Mouse (Mus musculus) midbrain, embryonic 13.5 days (tissue): Measurements from ENCODE around the gene Slc46a2. TPM values are rescaled to one million over a fixed set of nuclear protein-coding genes. Genes with fewer than 3 reads are reported as not detected.

Experiments
- ATAC-seq: fragments of 200-750 bp; cut with Nextera tagmentation; 2 replicates; pipeline ENCODE4 v1.8.0; 2017; ENCODE audit warnings: mild to moderate bottlenecking, moderate TSS enrichment, moderate library complexity
- H3K27ac ChIP-seq: fragments of 300-500 bp; sonication (generic); 2 replicates; pipeline ENCODE4 v1.5.1; 2015; ENCODE audit warnings: inconsistent platforms, mild to moderate bottlenecking, moderate library complexity
- H3K27me3 ChIP-seq: fragments of 300-500 bp; sonication (generic); 2 replicates; pipeline ENCODE4 v1.6.1; 2015; ENCODE audit warnings: mild to moderate bottlenecking, inconsistent platforms
- H3K36me3 ChIP-seq: fragments of 300-500 bp; sonication (generic); 2 replicates; pipeline ENCODE4 v1.6.1; 2015; ENCODE audit warnings: mild to moderate bottlenecking, inconsistent platforms
- H3K4me1 ChIP-seq: fragments of 300-500 bp; sonication (generic); replicated peaks from 2 replicates; pipeline ENCODE4 v1.6.1; 2015; ENCODE audit warnings: inconsistent platforms
- H3K4me2 ChIP-seq: fragments of 300-500 bp; sonication (generic); replicated peaks from 2 replicates; pipeline ENCODE4 v1.6.1; 2015; ENCODE audit warnings: moderate library complexity, mild to moderate bottlenecking, inconsistent platforms
- H3K4me3 ChIP-seq: fragments of 300-500 bp; sonication (generic); replicated peaks from 2 replicates; pipeline ENCODE4 v1.5.1; 2015; ENCODE audit warnings: mild to moderate bottlenecking, inconsistent platforms
- H3K9ac ChIP-seq: fragments of 300-500 bp; sonication (generic); replicated peaks from 2 replicates; pipeline ENCODE4 v1.6.1; 2015; ENCODE audit warnings: mild to moderate bottlenecking, inconsistent platforms
- H3K9me3 ChIP-seq: fragments of 300-500 bp; sonication (generic); 2 replicates; pipeline ENCODE4 v1.6.1; 2016; ENCODE audit warnings: mild to moderate bottlenecking, inconsistent platforms
- WGBS: fragments of 180-500 bp; shearing (Covaris S2); methylation state at CpG from one replicate; pipeline ENCODE4 v1.1.7; 2015; 5-methylcytosine and 5-hydroxymethylcytosine counted together
- polyA plus RNA-seq: library from polyadenylated mRNA; unstranded; fragments of >200 nt; fragmentation: Nextera tagmentation; extraction: Ambion mirVana; gene quantifications from 2 replicates; pipeline ENCODE4 v1.2.1, GENCODE M21; 2015

Gene Slc46a2
- polyA plus RNA-seq, 1 experiment from 2014 or later = not detected

GRCm38 (mm10) chr4:59887011-59887410 is 27.8 kb downstream of the Slc46a2 start:
- Histone ChIP-seq H3K27me3 (no peaks in the 10 kb centered on the region), H3K4me1 (no peaks in the 10 kb centered on the region), H3K27ac (no peak overlapping the region), H3K4me3 (no peak overlapping the region), H3K4me2 (no peak overlapping the region), H3K9me3 (no peaks in the 10 kb centered on the region), H3K36me3 (peaks cover 26% of the 10 kb centered on the region), H3K9ac (no peak overlapping the region)
- WGBS = 93% methylated on average over 5 of the region's 5 CpGs
- no peak for ATAC-seq

DNA sequence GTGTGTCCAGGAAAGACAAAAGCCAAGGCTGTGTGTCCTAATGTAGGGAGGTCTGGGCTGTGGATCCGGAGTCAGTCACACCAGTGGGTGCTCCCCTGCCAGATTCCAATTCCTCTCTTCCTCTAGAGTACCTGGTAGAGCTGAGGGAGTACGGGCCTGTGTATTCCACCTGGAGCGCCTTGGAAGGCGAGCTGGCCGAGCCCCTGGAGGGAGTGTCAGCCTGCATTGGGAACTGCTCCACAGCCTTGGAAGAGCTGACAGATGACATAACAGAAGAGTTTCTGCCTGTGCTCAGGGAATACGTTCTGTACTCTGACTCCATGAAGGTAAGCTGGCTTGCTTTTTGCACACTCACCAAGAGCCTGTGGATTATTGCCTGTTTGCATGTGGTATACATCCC is 28.6 kb downstream of the Slc46a2 start:
- Histone ChIP-seq H3K27me3 (no peaks in the 10 kb centered on the region), H3K4me1 (no peaks in the 10 kb centered on the region), H3K36me3 (peaks cover 30% of the 10 kb centered on the region), H3K4me3 (no peak overlapping the region), H3K9me3 (no peaks in the 10 kb centered on the region), H3K27ac (no peak overlapping the region), H3K4me2 (no peak overlapping the region), H3K9ac (no peak overlapping the region)
- ATAC-seq = no peak
- 92% methylated on average over 6 of the region's 6 CpGs for WGBS

DNA sequence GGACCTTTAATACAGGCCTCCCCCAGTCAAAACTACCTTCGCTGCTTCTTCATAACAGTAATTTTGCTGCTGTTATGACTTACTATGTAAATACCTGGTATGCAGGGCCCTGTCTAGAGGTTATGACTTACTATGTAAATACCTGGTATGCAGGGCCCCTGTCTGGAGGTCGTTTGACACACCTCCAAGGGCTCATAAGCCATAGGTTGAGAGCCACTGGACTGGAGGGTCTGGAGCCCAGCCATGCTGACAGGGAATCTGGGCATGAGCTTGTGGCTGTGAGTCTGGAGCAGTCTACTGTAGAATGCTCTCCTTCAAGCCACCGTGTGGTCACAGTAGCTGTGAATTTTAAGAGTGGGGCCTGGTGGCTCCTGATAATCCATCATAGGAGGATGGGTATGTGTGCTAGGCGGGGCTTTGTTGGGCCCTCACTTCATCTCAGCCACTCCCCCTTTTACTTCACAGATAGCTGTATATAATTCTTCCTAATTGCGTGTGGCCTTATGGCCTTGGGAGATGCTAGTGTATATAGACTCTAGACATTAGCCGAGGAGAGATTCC is 30.6 kb downstream of the Slc46a2 start:
- H3K27ac ChIP-seq = no peak overlapping the region
- H3K36me3 ChIP-seq = peaks cover 36% of the 10 kb centered on the region
- no peaks in the 10 kb centered on the region for H3K9me3 ChIP-seq
- H3K4me1 ChIP-seq = no peaks in the 10 kb centered on the region
- WGBS = 89% methylated on average over 6 of the region's 6 CpGs
- no peak overlapping the region for H3K4me2 ChIP-seq
- no peak for ATAC-seq
- H3K27me3 ChIP-seq = no peaks in the 10 kb centered on the region
- H3K9ac ChIP-seq = no peak overlapping the region
- no peak overlapping the region for H3K4me3 ChIP-seq

DNA sequence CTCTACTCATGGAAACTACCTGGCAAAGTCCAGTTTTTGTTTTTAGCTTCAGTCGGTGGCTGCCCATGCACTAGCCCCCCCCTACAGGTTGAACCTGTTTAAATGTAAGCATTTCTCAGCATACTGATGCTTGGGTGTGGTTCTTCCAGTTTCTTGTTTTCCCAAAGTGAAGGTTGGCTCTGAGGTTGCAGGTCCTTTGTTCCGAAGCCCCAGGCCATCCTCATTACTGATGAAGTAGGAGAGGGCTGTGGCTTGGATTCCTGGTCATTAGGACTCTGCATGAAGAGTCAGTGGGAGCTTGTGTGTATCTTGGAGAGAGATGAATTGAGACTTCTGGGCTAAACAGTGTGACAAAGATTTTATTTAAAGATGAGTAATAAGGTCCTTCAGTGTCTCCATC is 33.6 kb downstream of the Slc46a2 start:
- 91% methylated on average over 2 of the region's 2 CpGs for WGBS
- H3K27ac ChIP-seq = no peak overlapping the region
- H3K4me3 ChIP-seq = no peak overlapping the region
- H3K4me2 ChIP-seq = no peak overlapping the region
- ATAC-seq = no peak
- no peaks in the 10 kb centered on the region for H3K27me3 ChIP-seq
- H3K9ac ChIP-seq = no peak overlapping the region
- H3K4me1 ChIP-seq = no peaks in the 10 kb centered on the region
- H3K36me3 ChIP-seq = peaks cover 33% of the 10 kb centered on the region
- H3K9me3 ChIP-seq = no peaks in the 10 kb centered on the region

DNA sequence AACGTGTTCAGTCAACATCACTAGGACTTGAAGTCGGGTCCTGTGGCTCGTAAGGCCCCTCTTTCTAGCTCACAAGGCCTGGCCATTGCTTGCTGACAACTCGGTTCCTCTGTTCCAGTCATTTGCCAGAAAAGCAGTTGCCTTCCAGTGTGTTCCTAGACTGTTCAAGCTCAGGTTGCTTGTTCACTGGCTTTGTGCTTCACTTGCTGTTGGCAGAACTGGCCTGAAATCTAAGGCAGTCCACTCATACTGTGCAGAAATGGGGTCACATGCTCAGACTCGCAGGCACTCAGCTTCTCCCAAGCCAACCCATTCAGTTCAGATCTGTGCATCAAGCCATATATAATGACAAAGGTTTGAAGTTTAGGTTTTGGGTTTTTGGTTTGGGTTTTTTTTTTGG is 34.1 kb downstream of the Slc46a2 start:
- H3K4me2 ChIP-seq = no peak overlapping the region
- ATAC-seq = no peak
- peaks cover 31% of the 10 kb centered on the region for H3K36me3 ChIP-seq
- H3K4me3 ChIP-seq = no peak overlapping the region
- no peak overlapping the region for H3K27ac ChIP-seq
- H3K4me1 ChIP-seq = no peaks in the 10 kb centered on the region
- no peak overlapping the region for H3K9ac ChIP-seq
- 91% methylated on average over 5 of the region's 5 CpGs for WGBS
- no peaks in the 10 kb centered on the region for H3K9me3 ChIP-seq
- no peaks in the 10 kb centered on the region for H3K27me3 ChIP-seq

GRCm38 (mm10) chr4:59879444-59879843 is 35.4 kb downstream of the Slc46a2 start:
- Histone ChIP-seq H3K4me1 (no peaks in the 10 kb centered on the region), H3K9me3 (no peaks in the 10 kb centered on the region), H3K4me2 (no peak overlapping the region), H3K36me3 (peaks cover 21% of the 10 kb centered on the region), H3K4me3 (no peak overlapping the region), H3K27ac (no peak overlapping the region), H3K9ac (no peak overlapping the region), H3K27me3 (no peaks in the 10 kb centered on the region)
- ATAC-seq = no peak
- 82% methylated on average over 3 of the region's 3 CpGs for WGBS

DNA sequence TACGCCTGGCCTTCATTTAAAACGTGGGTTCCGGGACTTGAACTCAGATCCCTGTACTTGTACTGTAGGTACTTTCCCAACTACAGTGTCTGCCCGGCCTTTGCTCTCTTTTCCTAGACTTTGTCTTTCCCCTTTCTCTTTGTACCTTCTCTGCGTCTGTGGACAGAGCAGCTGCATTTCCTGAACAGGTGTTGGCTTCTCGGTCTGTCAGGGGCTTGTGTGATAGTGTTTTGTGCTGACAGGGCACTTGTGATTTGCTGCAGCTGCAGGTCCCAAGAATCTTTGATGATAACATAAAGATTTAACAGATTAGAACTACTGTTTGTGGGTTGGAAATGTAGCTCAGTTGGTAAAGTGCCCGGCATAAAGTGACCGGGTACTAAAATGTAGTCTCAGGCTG is 36.3 kb downstream of the Slc46a2 start:
- Histone ChIP-seq H3K27me3 (no peaks in the 10 kb centered on the region), H3K4me3 (no peak overlapping the region), H3K4me1 (0 out of 2 replicates have a peak, but pooled peaks cover 2% of the 10 kb centered on the region), H3K9ac (no peak overlapping the region), H3K27ac (no peak overlapping the region), H3K36me3 (peaks cover 21% of the 10 kb centered on the region), H3K9me3 (no peaks in the 10 kb centered on the region), H3K4me2 (no peak overlapping the region)
- no peak for ATAC-seq
- 94% methylated on average over 8 of the region's 8 CpGs for WGBS

DNA sequence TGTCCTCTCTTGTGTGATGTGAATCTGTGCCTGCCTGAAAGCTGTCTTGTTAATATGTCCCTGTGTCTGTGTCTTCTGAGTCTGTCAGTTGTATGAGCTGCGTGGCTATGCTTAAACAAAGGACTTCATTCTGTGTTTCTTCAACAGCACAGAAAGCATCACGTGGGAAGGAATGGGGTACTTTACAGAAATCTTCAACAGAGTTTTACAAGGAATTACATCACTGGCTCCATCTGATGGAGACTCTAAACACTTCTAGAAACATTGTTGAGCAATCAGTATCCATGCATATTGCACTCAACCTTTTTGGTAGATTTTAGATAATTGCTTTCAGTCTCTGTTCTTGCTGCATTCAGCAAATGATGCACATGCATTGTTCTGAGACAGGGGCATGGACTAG is 37.8 kb downstream of the Slc46a2 start:
- Histone ChIP-seq H3K27ac (no peak overlapping the region), H3K36me3 (peaks cover 11% of the 10 kb centered on the region), H3K4me2 (no peak overlapping the region), H3K9ac (no peak overlapping the region), H3K27me3 (no peaks in the 10 kb centered on the region), H3K4me3 (no peak overlapping the region), H3K9me3 (no peaks in the 10 kb centered on the region), H3K4me1 (0 out of 2 replicates have a peak, but pooled peaks cover 2% of the 10 kb centered on the region)
- no peak for ATAC-seq
- WGBS = 53% methylated on average over 2 of the region's 2 CpGs

- no peak overlapping the region for H3K4me3 ChIP-seq
- WGBS = 62% methylated on average over 6 of the region's 6 CpGs
- no peaks in the 10 kb centered on the region for H3K9me3 ChIP-seq
- H3K9ac ChIP-seq = no peak overlapping the region
- peaks cover 6% of the 10 kb centered on the region; the same call in 1 of the 2 replicates for H3K36me3 ChIP-seq
- H3K27ac ChIP-seq = no peak overlapping the region
- H3K4me2 ChIP-seq = no peak overlapping the region
- 0 out of 2 replicates have a peak, but pooled peaks cover 2% of the 10 kb centered on the region for H3K4me1 ChIP-seq
- no peaks in the 10 kb centered on the region for H3K27me3 ChIP-seq
- no peak for ATAC-seq
Observed at GRCm38 (mm10) chr4:59876570-59876969, 38.3 kb downstream of the Slc46a2 start.

GRCm38 (mm10) chr4:59873830-59874229 is 41.0 kb downstream of the Slc46a2 start:
- no peak overlapping the region for H3K27ac ChIP-seq
- 33% methylated on average over 5 of the region's 5 CpGs for WGBS
- no peaks in the 10 kb centered on the region for H3K9me3 ChIP-seq
- no peaks in the 10 kb centered on the region for H3K36me3 ChIP-seq
- no peak overlapping the region for H3K4me3 ChIP-seq
- no peak overlapping the region for H3K4me2 ChIP-seq
- H3K9ac ChIP-seq = no peak overlapping the region
- ATAC-seq = no peak
- no peaks in the 10 kb centered on the region for H3K27me3 ChIP-seq
- 0 out of 2 replicates have a peak, but pooled peaks cover 2% of the 10 kb centered on the region for H3K4me1 ChIP-seq

- ATAC-seq = no peak
- 0 out of 2 replicates have a peak, but pooled peaks cover 2% of the 10 kb centered on the region for H3K4me1 ChIP-seq
Observed at GRCm38 (mm10) chr4:59873240-59873639, 41.6 kb downstream of the Slc46a2 start.

DNA sequence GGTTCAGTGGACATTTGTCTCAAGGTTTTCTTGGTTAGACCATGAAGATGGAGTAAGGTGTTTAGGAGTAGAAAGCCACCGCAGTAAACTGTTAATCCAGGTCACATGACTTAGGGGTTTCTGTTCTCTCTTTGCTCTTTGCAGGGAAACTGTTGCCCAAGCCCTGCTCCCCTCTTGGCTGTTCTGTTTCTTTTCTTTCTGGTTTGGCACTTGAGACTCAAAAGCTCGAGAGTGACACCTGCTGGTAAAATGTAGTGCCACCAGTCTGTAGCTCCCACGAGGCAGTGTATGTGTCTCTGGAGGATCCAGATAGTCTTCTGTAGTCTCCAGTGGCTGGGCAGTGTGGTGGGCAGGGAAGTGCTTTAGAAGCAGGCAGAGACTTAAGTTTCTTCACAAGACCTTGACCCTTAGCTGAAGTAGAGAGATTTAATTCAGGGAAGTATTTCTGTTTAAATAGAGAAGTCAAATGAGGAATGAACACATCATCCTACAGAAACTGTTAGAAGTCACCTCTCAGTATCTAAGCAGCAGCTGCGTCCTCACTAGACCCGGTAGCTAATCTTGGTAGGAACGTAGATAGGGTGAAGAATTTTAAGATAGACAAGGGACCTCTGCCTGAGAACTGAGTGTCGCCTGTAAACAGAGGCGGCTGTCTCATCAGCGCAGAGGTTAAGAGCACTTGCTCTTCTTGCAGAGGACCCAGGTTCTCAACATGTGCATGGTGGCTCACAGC is 43.8 kb downstream of the Slc46a2 start:
- ATAC-seq = peak; percentile 76
- H3K4me1 ChIP-seq = 0 out of 2 replicates have a peak, but pooled peaks cover 2% of the 10 kb centered on the region
- no peaks in the 10 kb centered on the region for H3K36me3 ChIP-seq
- H3K4me2 ChIP-seq = no peak overlapping the region
- WGBS = 57% methylated on average over 9 of the region's 9 CpGs
- no peak overlapping the region for H3K9ac ChIP-seq
- no peak overlapping the region for H3K27ac ChIP-seq
- no peak overlapping the region for H3K4me3 ChIP-seq
- H3K27me3 ChIP-seq = no peaks in the 10 kb centered on the region
- H3K9me3 ChIP-seq = no peaks in the 10 kb centered on the region

More at GRCm38 (mm10) chr4:59873240-59873639, 41.6 kb downstream of the Slc46a2 start:
- Histone ChIP-seq H3K36me3 (no peaks in the 10 kb centered on the region), H3K9me3 (no peaks in the 10 kb centered on the region), H3K4me3 (no peak overlapping the region), H3K9ac (no peak overlapping the region), H3K27me3 (no peaks in the 10 kb centered on the region), H3K27ac (no peak overlapping the region), H3K4me2 (no peak overlapping the region)
- WGBS = 31% methylated on average over 6 of the region's 6 CpGs
